Mouse (Mus musculus): ENCODE measurements around the gene Olfr52. TPM values are rescaled to one million over a fixed set of nuclear protein-coding genes. Genes with fewer than 3 reads are reported as not detected.

Olfr52 gene
- polyA plus RNA-seq (2014; fragmentation: Illumina TruSeq; extraction: RNeasy Lipid Tissue Mini Kit (QIAGEN cat#74804); ENCODE audit: low read depth, low replicate concordance), result not detected

GRCm38 (mm10) chr2:86185583-86185982 is at the start of gene Olfr52:
Gene Olfr52, minus strand, starts transcription at chr2:86185683.

GRCm38 (mm10) chr2:86231301-86231700 is 45.8 kb upstream of the Olfr52 start, which contains the start of gene Olfr1047:
Gene Olfr1047, minus strand, starts transcription at chr2:86231401.

GRCm38 (mm10) chr2:86219214-86219613 is 33.7 kb upstream of the Olfr52 start, which contains the start of gene Olfr1046:
Gene Olfr1046, minus strand, starts transcription at chr2:86219314.

GRCm38 (mm10) chr2:86202909-86203308 is 17.4 kb upstream of the Olfr52 start, which contains the start of gene Olfr1045:
Gene Olfr1045, minus strand, starts transcription at chr2:86203009.

GRCm38 (mm10) chr2:86177720-86178119 is 7.8 kb downstream of the Olfr52 start, which contains the start of gene Olfr1044:
Gene Olfr1044, minus strand, starts transcription at chr2:86177820.

GRCm38 (mm10) chr2:86167422-86167821 is 18.1 kb downstream of the Olfr52 start, which contains the start of gene Olfr1043:
Gene Olfr1043, minus strand, starts transcription at chr2:86167522.

GRCm38 (mm10) chr2:86161738-86162137 is 23.7 kb downstream of the Olfr52 start, which contains the start of gene Olfr1042:
Gene Olfr1042, minus strand, starts transcription at chr2:86161838.

GRCm38 (mm10) chr2:86146632-86147031 is 38.9 kb downstream of the Olfr52 start, which contains the start of gene Olfr1040:
Gene Olfr1040, minus strand, starts transcription at chr2:86146732.

GRCm38 (mm10) chr2:86135828-86136227 is 49.7 kb downstream of the Olfr52 start, which contains the start of gene Olfr1039:
Gene Olfr1039, minus strand, starts transcription at chr2:86135928.

Other genes with a start within 250 kb of the Olfr52 start
- gene Olfr1028, start 235.2 kb downstream of the Olfr52 start, polyA plus RNA-seq (2014; fragmentation: Illumina TruSeq; extraction: RNeasy Lipid Tissue Mini Kit (QIAGEN cat#74804); ENCODE audit: low read depth, low replicate concordance), result not detected
- not detected for gene Olfr1029, start 211.8 kb downstream of the Olfr52 start, polyA plus RNA-seq (2014; fragmentation: Illumina TruSeq; extraction: RNeasy Lipid Tissue Mini Kit (QIAGEN cat#74804); ENCODE audit: low read depth, low replicate concordance)
- gene Olfr1030, start 206.4 kb downstream of the Olfr52 start, polyA plus RNA-seq (2014; fragmentation: Illumina TruSeq; extraction: RNeasy Lipid Tissue Mini Kit (QIAGEN cat#74804); ENCODE audit: low read depth, low replicate concordance), result not detected
- not detected for gene Olfr1031, start 195.4 kb downstream of the Olfr52 start, polyA plus RNA-seq (2014; fragmentation: Illumina TruSeq; extraction: RNeasy Lipid Tissue Mini Kit (QIAGEN cat#74804); ENCODE audit: low read depth, low replicate concordance)
- gene Olfr1032, start 180.1 kb downstream of the Olfr52 start, polyA plus RNA-seq (2014; fragmentation: Illumina TruSeq; extraction: RNeasy Lipid Tissue Mini Kit (QIAGEN cat#74804); ENCODE audit: low read depth, low replicate concordance), result not detected
- 4.8 TPM for gene Olfr1033, start 165.1 kb downstream of the Olfr52 start, polyA plus RNA-seq (2014; fragmentation: Illumina TruSeq; extraction: RNeasy Lipid Tissue Mini Kit (QIAGEN cat#74804); ENCODE audit: low read depth, low replicate concordance)
- gene Olfr1034, start 139.8 kb downstream of the Olfr52 start, polyA plus RNA-seq (2014; fragmentation: Illumina TruSeq; extraction: RNeasy Lipid Tissue Mini Kit (QIAGEN cat#74804); ENCODE audit: low read depth, low replicate concordance), result 0.92 TPM
- not detected for gene Olfr1036, start 111.7 kb downstream of the Olfr52 start, polyA plus RNA-seq (2014; fragmentation: Illumina TruSeq; extraction: RNeasy Lipid Tissue Mini Kit (QIAGEN cat#74804); ENCODE audit: low read depth, low replicate concordance)
- not detected for gene Olfr1037, start 98.3 kb downstream of the Olfr52 start, polyA plus RNA-seq (2014; fragmentation: Illumina TruSeq; extraction: RNeasy Lipid Tissue Mini Kit (QIAGEN cat#74804); ENCODE audit: low read depth, low replicate concordance)
- not detected for gene Olfr1039, start 49.8 kb downstream of the Olfr52 start, polyA plus RNA-seq (2014; fragmentation: Illumina TruSeq; extraction: RNeasy Lipid Tissue Mini Kit (QIAGEN cat#74804); ENCODE audit: low read depth, low replicate concordance)
- gene Olfr1040, start 39.0 kb downstream of the Olfr52 start, polyA plus RNA-seq (2014; fragmentation: Illumina TruSeq; extraction: RNeasy Lipid Tissue Mini Kit (QIAGEN cat#74804); ENCODE audit: low read depth, low replicate concordance), result not detected
- not detected for gene Olfr1042, start 23.8 kb downstream of the Olfr52 start, polyA plus RNA-seq (2014; fragmentation: Illumina TruSeq; extraction: RNeasy Lipid Tissue Mini Kit (QIAGEN cat#74804); ENCODE audit: low read depth, low replicate concordance)
- gene Olfr1043, start 18.2 kb downstream of the Olfr52 start, polyA plus RNA-seq (2014; fragmentation: Illumina TruSeq; extraction: RNeasy Lipid Tissue Mini Kit (QIAGEN cat#74804); ENCODE audit: low read depth, low replicate concordance), result not detected
- not detected for gene Olfr1044, start 7.9 kb downstream of the Olfr52 start, polyA plus RNA-seq (2014; fragmentation: Illumina TruSeq; extraction: RNeasy Lipid Tissue Mini Kit (QIAGEN cat#74804); ENCODE audit: low read depth, low replicate concordance)
- gene Olfr1045, start 17.3 kb upstream of the Olfr52 start, polyA plus RNA-seq (2014; fragmentation: Illumina TruSeq; extraction: RNeasy Lipid Tissue Mini Kit (QIAGEN cat#74804); ENCODE audit: low read depth, low replicate concordance), result not detected
- gene Olfr1046, start 33.6 kb upstream of the Olfr52 start, polyA plus RNA-seq (2014; fragmentation: Illumina TruSeq; extraction: RNeasy Lipid Tissue Mini Kit (QIAGEN cat#74804); ENCODE audit: low read depth, low replicate concordance), result not detected
- gene Olfr1047, start 45.7 kb upstream of the Olfr52 start, polyA plus RNA-seq (2014; fragmentation: Illumina TruSeq; extraction: RNeasy Lipid Tissue Mini Kit (QIAGEN cat#74804); ENCODE audit: low read depth, low replicate concordance), result not detected
- not detected for gene Olfr1048, start 54.6 kb upstream of the Olfr52 start, polyA plus RNA-seq (2014; fragmentation: Illumina TruSeq; extraction: RNeasy Lipid Tissue Mini Kit (QIAGEN cat#74804); ENCODE audit: low read depth, low replicate concordance)
- not detected for gene Olfr1049, start 72.6 kb upstream of the Olfr52 start, polyA plus RNA-seq (2014; fragmentation: Illumina TruSeq; extraction: RNeasy Lipid Tissue Mini Kit (QIAGEN cat#74804); ENCODE audit: low read depth, low replicate concordance)
- gene Olfr1051, start 93.4 kb upstream of the Olfr52 start, polyA plus RNA-seq (2014; fragmentation: Illumina TruSeq; extraction: RNeasy Lipid Tissue Mini Kit (QIAGEN cat#74804); ENCODE audit: low read depth, low replicate concordance), result not detected
- gene Olfr1052, start 106.8 kb upstream of the Olfr52 start, polyA plus RNA-seq (2014; fragmentation: Illumina TruSeq; extraction: RNeasy Lipid Tissue Mini Kit (QIAGEN cat#74804); ENCODE audit: low read depth, low replicate concordance), result not detected
- not detected for gene Olfr1053, start 129.6 kb upstream of the Olfr52 start, polyA plus RNA-seq (2014; fragmentation: Illumina TruSeq; extraction: RNeasy Lipid Tissue Mini Kit (QIAGEN cat#74804); ENCODE audit: low read depth, low replicate concordance)
- not detected for gene Olfr1054, start 149.8 kb upstream of the Olfr52 start, polyA plus RNA-seq (2014; fragmentation: Illumina TruSeq; extraction: RNeasy Lipid Tissue Mini Kit (QIAGEN cat#74804); ENCODE audit: low read depth, low replicate concordance)
- gene Olfr1055, start 164.6 kb upstream of the Olfr52 start, polyA plus RNA-seq (2014; fragmentation: Illumina TruSeq; extraction: RNeasy Lipid Tissue Mini Kit (QIAGEN cat#74804); ENCODE audit: low read depth, low replicate concordance), result not detected
- not detected for gene Olfr1056, start 176.8 kb upstream of the Olfr52 start, polyA plus RNA-seq (2014; fragmentation: Illumina TruSeq; extraction: RNeasy Lipid Tissue Mini Kit (QIAGEN cat#74804); ENCODE audit: low read depth, low replicate concordance)
- not detected for gene Olfr1057, start 192.7 kb upstream of the Olfr52 start, polyA plus RNA-seq (2014; fragmentation: Illumina TruSeq; extraction: RNeasy Lipid Tissue Mini Kit (QIAGEN cat#74804); ENCODE audit: low read depth, low replicate concordance)
- not detected for gene Olfr1058, start 202.9 kb upstream of the Olfr52 start, polyA plus RNA-seq (2014; fragmentation: Illumina TruSeq; extraction: RNeasy Lipid Tissue Mini Kit (QIAGEN cat#74804); ENCODE audit: low read depth, low replicate concordance)
- not detected for gene Olfr1061, start 228.4 kb upstream of the Olfr52 start, polyA plus RNA-seq (2014; fragmentation: Illumina TruSeq; extraction: RNeasy Lipid Tissue Mini Kit (QIAGEN cat#74804); ENCODE audit: low read depth, low replicate concordance)
- not detected for gene Olfr1062, start 241.1 kb upstream of the Olfr52 start, polyA plus RNA-seq (2014; fragmentation: Illumina TruSeq; extraction: RNeasy Lipid Tissue Mini Kit (QIAGEN cat#74804); ENCODE audit: low read depth, low replicate concordance)

All from heart, adult 10 weeks (tissue).